Mouse (Mus musculus) lung, postnatal 0 days (tissue): ENCODE measurements at regions not wholly inside any gene's neighbourhood (a gene's known extent, or its start where the extent isn't known, plus 50 kb on each side); places are given as distances from the start of the nearest gene placed in this dataset.

ENCODE experiments used
- ATAC-seq: fragments of 200-750 bp; cut with Nextera tagmentation; 2 replicates; pipeline ENCODE4 v1.8.0; 2017; ENCODE audit warnings: moderate library complexity
- DNase-seq: peaks from one replicate; pipeline ENCODE4 v3.0.0-alpha.2; 2016; ENCODE audit warnings: low spot score
- H3K27ac ChIP-seq: fragments of 300-500 bp; sonication (generic); 2 replicates; pipeline ENCODE4 v1.5.1; 2014; ENCODE audit warnings: antibody characterized with exemption, mild to moderate bottlenecking, low read length, mixed read lengths
- H3K27me3 ChIP-seq: fragments of 300-500 bp; sonication (generic); replicated peaks from 2 replicates; pipeline ENCODE4 v1.6.1; 2014; ENCODE audit warnings: low read length, mixed read lengths; ENCODE audit not compliant: insufficient read depth
- H3K36me3 ChIP-seq: fragments of 300-500 bp; sonication (generic); 2 replicates; pipeline ENCODE4 v1.6.1; 2014; ENCODE audit warnings: low read length, mixed read lengths; ENCODE audit not compliant: insufficient read depth
- H3K4me1 ChIP-seq: fragments of 300-500 bp; sonication (generic); 2 replicates; pipeline ENCODE4 v1.6.1; 2014; ENCODE audit warnings: antibody characterized with exemption, low read depth, low read length, mixed read lengths; ENCODE audit not compliant: insufficient read depth
- H3K4me2 ChIP-seq: fragments of 300-500 bp; sonication (generic); replicated peaks from 2 replicates; pipeline ENCODE4 v1.6.1; 2014; ENCODE audit warnings: low read depth, mild to moderate bottlenecking, low read length, moderate library complexity, mixed read lengths
- H3K4me3 ChIP-seq: fragments of 300-500 bp; sonication (generic); 2 replicates; pipeline ENCODE4 v1.5.1; 2014; ENCODE audit warnings: low read depth, low read length
- H3K9ac ChIP-seq: fragments of 300-500 bp; sonication (generic); replicated peaks from 2 replicates; pipeline ENCODE4 v1.6.1; 2014; ENCODE audit warnings: low read depth, mild to moderate bottlenecking
- H3K9me3 ChIP-seq: fragments of 300-500 bp; sonication (generic); 2 replicates; pipeline ENCODE4 v1.6.1; 2016; ENCODE audit warnings: low read length, mixed read lengths
- CTCF ChIP-seq: IDR thresholded peaks from 2 replicates; pipeline ENCODE4 v1.5.1; 2016; ENCODE audit warnings: antibody characterized with exemption, mild to moderate bottlenecking
- EP300 ChIP-seq: IDR thresholded peaks from 2 replicates; pipeline ENCODE4 v1.6.1; 2016; ENCODE audit warnings: antibody characterized with exemption, mild to moderate bottlenecking, control low read depth
- WGBS: fragments of 180-500 bp; shearing (Covaris S2); extraction: QIAGEN DNeasy Blood & Tissue Kit; methylation state at CpG from one replicate; pipeline ENCODE4 v1.1.7; 2014; 5-methylcytosine and 5-hydroxymethylcytosine counted together

- DNase-seq (no peak), ATAC-seq (no peak)
- Histone ChIP-seq H3K27ac (no peak overlapping the region), H3K27me3 (no peaks in the 10 kb centered on the region), H3K36me3 (no peaks in the 10 kb centered on the region), H3K9me3 (no peaks in the 10 kb centered on the region), H3K4me3 (no peak overlapping the region), H3K9ac (no peak overlapping the region), H3K4me1 (no peaks in the 10 kb centered on the region), H3K4me2 (no peak overlapping the region)
- TF ChIP-seq EP300 (no peak), CTCF (no peak)
- 72% methylated on average over 13 of the region's 13 CpGs for WGBS
Measured at GRCm38 (mm10) chr12:107047059-107047531, 441.3 kb upstream of the 3110018I06Rik start.

- TF ChIP-seq EP300 (no peak), CTCF (no peak)
- Histone ChIP-seq H3K4me1 (no peaks in the 10 kb centered on the region), H3K4me3 (no peak overlapping the region), H3K27me3 (no peaks in the 10 kb centered on the region), H3K9me3 (no peaks in the 10 kb centered on the region), H3K36me3 (no peaks in the 10 kb centered on the region), H3K9ac (no peak overlapping the region), H3K27ac (no peak overlapping the region), H3K4me2 (no peak overlapping the region)
- no peak for DNase-seq
- 61% methylated on average over 7 of the region's 7 CpGs for WGBS
- ATAC-seq, result no peak
Measured at GRCm38 (mm10) chr12:107050891-107051635, 437.4 kb upstream of the 3110018I06Rik start.

- ATAC-seq (no peak), DNase-seq (no peak)
- no peak overlapping the region for H3K4me2 ChIP-seq
- no peaks in the 10 kb centered on the region for H3K9me3 ChIP-seq
- H3K27me3 ChIP-seq, result no peaks in the 10 kb centered on the region
- H3K27ac ChIP-seq, result no peak overlapping the region
- TF ChIP-seq EP300 (no peak), CTCF (no peak)
- 88% methylated on average over 5 of the region's 6 CpGs for WGBS
- H3K4me3 ChIP-seq, result no peak overlapping the region
- no peak overlapping the region for H3K9ac ChIP-seq
- H3K36me3 ChIP-seq, result no peaks in the 10 kb centered on the region
- no peaks in the 10 kb centered on the region for H3K4me1 ChIP-seq
Measured at GRCm38 (mm10) chr12:107052136-107052535, 436.3 kb upstream of the 3110018I06Rik start.

- TF ChIP-seq CTCF, result no peak
- no peak for TF ChIP-seq EP300
- Histone ChIP-seq H3K4me2 (no peak overlapping the region), H3K4me3 (no peak overlapping the region), H3K27me3 (no peaks in the 10 kb centered on the region), H3K4me1 (no peaks in the 10 kb centered on the region), H3K36me3 (no peaks in the 10 kb centered on the region), H3K9me3 (no peaks in the 10 kb centered on the region), H3K9ac (no peak overlapping the region), H3K27ac (no peak overlapping the region)
- ATAC-seq (no peak), DNase-seq (peak; percentile 39)
- WGBS, result 26% methylated on average over 5 of the region's 5 CpGs
Measured at GRCm38 (mm10) chr12:107056553-107056952, 431.9 kb upstream of the 3110018I06Rik start.

- ATAC-seq, result no peak
- Histone ChIP-seq H3K9me3 (no peaks in the 10 kb centered on the region), H3K4me3 (no peak overlapping the region), H3K36me3 (no peaks in the 10 kb centered on the region), H3K27me3 (no peaks in the 10 kb centered on the region), H3K9ac (no peak overlapping the region), H3K4me1 (no peaks in the 10 kb centered on the region), H3K27ac (no peak overlapping the region), H3K4me2 (no peak overlapping the region)
- no peak for TF ChIP-seq EP300
- no peak for TF ChIP-seq CTCF
- 45% methylated on average over 3 of the region's 3 CpGs for WGBS
- no peak for DNase-seq
Measured at GRCm38 (mm10) chr12:107060514-107060913, 427.9 kb upstream of the 3110018I06Rik start.

- Histone ChIP-seq H3K9me3 (no peaks in the 10 kb centered on the region), H3K4me2 (no peak overlapping the region), H3K27ac (no peak overlapping the region), H3K36me3 (no peaks in the 10 kb centered on the region), H3K27me3 (no peaks in the 10 kb centered on the region), H3K9ac (no peak overlapping the region), H3K4me1 (no peaks in the 10 kb centered on the region), H3K4me3 (no peak overlapping the region)
- WGBS, result 75% methylated on average over 2 of the region's 2 CpGs
- TF ChIP-seq EP300, result no peak
- DNase-seq, result no peak
- no peak for ATAC-seq
Measured at GRCm38 (mm10) chr12:107067346-107067745, 421.1 kb upstream of the 3110018I06Rik start.
